Mouse (Mus musculus) brain, adult 2 months (tissue): ENCODE results near the gene Pdzd8.
A peak's percentile ranks its signal among the peaks of the same experiment; 100 is the strongest.

Experiments
- DNase-seq: peaks from one replicate; pipeline ENCODE4 v3.0.0; 2011; ENCODE audit warnings: low read depth, low spot score

Pdzd8 gene

GRCm38 (mm10) chr19:59354906-59355305 lies 9.3 kb upstream of the Pdzd8 start:
- DNase-seq, result no peak

- no peak for DNase-seq
Observed at GRCm38 (mm10) chr19:59352760-59353159, 7.2 kb upstream of the Pdzd8 start.

GRCm38 (mm10) chr19:59351151-59351889 lies 5.7 kb upstream of the Pdzd8 start:
- no peak for DNase-seq

DNA sequence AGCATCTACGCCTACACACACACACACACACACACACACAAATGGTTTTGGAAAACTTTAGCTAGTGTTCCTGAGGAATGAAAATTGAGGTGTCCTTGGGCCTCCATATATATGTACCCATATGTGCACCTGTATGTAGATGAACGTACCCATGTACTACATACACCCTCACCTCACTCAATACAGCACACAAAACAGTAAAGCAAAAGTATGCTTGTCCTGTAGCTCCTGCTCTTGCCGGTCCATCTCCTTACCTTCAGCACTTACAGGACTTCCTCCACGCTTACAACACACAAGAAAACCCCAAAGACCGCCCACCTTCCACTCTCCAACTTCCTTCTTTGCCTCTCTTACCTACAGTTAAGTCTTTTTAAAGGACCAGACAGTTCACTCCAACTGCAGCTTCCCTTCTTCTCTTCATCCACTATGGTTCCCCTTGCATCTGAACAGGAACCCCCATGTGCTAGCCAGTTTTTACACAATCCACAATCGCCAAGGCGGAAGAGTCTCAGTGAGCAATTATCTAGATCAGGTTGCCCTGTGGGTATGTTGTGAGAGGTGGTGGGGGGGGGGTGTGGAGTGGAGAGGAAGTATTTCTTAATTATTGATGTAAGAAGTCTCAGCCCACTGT lies 4.8 kb upstream of the Pdzd8 start:
- no peak for DNase-seq

- no peak for DNase-seq
Observed at GRCm38 (mm10) chr19:59349329-59349960, 3.9 kb upstream of the Pdzd8 start.

DNA sequence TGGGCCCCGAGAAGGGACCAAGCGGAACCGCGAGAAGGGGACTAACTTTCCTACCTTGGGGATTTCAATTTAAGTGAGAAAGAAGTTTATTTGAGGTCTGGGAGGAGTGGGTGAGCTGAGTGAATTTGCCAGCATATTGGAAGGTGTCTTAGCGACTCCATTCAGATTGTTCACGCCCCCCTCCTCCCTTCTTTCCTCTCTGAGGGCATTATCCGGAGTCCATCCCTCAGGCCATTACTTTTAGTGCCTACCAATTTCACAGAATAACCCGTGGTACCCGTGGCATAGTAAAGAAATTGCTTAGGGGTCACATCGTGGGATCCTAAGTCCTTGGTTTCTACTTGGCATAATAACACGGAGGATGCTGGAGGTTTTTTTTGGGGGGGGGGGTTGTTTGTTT lies 745 bp upstream of the Pdzd8 start:
- no peak for DNase-seq

GRCm38 (mm10) chr19:59345081-59345657 lies 411 bp downstream of the Pdzd8 start:
- DNase-seq, result peak; percentile 38

GRCm38 (mm10) chr19:59344304-59344711 lies 1.3 kb downstream of the Pdzd8 start:
- peak; percentile 60 for DNase-seq

GRCm38 (mm10) chr19:59342964-59343363 lies 2.6 kb downstream of the Pdzd8 start:
- DNase-seq, result no peak

GRCm38 (mm10) chr19:59339908-59340307 lies 5.7 kb downstream of the Pdzd8 start:
- no peak for DNase-seq

GRCm38 (mm10) chr19:59337872-59338681 lies 7.5 kb downstream of the Pdzd8 start:
- DNase-seq, result no peak

- no peak for DNase-seq
Observed at GRCm38 (mm10) chr19:59336655-59337054, 8.9 kb downstream of the Pdzd8 start.

- DNase-seq, result no peak
Observed at GRCm38 (mm10) chr19:59330816-59331225, 14.8 kb downstream of the Pdzd8 start.

DNA sequence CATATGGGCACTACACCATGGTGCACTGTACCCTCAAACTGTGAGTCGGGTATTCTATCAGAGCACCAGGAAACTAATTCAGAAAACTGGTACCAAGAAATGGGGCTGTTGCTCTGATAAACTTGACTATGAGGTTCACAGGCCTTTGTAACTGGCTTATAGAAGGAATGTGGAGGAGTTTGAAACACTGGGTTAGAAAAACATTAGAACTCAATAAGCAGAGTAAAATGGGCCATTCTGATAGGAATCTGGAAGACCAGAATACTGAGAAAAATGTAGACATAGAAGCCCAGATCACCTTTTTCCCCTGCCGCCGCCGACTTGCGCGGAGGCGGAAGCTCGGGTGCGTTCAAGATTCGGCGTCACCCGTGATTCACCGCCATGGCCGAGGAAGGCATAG lies 23.6 kb downstream of the Pdzd8 start, which contains the start of gene Rps12-ps3:
Rps12-ps3 (plus strand) TSS at position 301 of the 400 bp plus-strand sequence.
- no peak for DNase-seq

- peak; percentile 63 for DNase-seq
Observed at GRCm38 (mm10) chr19:59316571-59316970, 29.0 kb downstream of the Pdzd8 start.

- DNase-seq, result no peak
Observed at GRCm38 (mm10) chr19:59315308-59315707, 30.3 kb downstream of the Pdzd8 start.

- peak; percentile 71 for DNase-seq
Observed at GRCm38 (mm10) chr19:59292183-59292839, 53.3 kb downstream of the Pdzd8 start.

DNA sequence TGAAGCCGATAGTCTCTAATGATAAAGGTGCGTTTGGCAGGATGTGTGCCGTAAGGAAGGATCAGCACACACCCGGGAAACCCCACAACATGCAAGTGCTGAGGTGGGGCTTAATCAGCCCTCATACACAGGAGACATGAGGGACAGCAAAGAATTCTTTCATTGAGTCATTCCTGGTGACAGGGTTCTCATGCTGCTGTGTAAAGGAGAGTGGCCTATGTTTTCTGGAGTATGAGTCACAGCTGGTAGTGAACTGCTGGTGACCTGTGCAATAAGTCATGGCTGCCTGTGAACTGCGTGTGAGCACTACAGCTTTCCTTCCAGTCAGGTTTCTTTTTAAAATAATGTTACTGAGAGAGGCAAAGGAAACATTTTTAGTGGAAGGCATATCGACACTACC lies 55.8 kb downstream of the Pdzd8 start:
- no peak for DNase-seq

- DNase-seq, result no peak
Observed at GRCm38 (mm10) chr19:59289042-59289441, 56.5 kb downstream of the Pdzd8 start.

- DNase-seq, result no peak
Observed at GRCm38 (mm10) chr19:59282001-59282400, 63.6 kb downstream of the Pdzd8 start.

DNA sequence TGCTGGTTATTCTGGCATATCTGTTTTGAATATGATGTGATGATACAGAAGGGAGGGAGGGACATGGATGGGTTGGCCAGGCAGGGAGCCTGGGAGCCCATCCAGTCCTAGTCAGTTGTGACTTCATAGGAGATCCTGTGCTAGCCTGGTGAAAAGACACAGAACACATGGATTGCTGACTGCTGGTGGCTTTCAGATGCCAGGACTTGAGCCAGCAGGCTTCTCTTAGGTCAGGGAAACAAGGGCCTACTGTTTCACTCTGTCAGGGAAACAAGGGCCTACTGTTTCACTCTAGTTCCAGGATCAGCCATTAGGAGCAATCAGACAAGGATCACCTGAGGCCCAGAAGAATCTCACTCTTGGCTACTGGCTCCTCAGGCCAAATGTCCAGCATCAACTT lies 64.7 kb downstream of the Pdzd8 start:
- peak; percentile 61 for DNase-seq
